ENCODE assay signal across 8 mouse cellular contexts in the genomic region with DNA sequence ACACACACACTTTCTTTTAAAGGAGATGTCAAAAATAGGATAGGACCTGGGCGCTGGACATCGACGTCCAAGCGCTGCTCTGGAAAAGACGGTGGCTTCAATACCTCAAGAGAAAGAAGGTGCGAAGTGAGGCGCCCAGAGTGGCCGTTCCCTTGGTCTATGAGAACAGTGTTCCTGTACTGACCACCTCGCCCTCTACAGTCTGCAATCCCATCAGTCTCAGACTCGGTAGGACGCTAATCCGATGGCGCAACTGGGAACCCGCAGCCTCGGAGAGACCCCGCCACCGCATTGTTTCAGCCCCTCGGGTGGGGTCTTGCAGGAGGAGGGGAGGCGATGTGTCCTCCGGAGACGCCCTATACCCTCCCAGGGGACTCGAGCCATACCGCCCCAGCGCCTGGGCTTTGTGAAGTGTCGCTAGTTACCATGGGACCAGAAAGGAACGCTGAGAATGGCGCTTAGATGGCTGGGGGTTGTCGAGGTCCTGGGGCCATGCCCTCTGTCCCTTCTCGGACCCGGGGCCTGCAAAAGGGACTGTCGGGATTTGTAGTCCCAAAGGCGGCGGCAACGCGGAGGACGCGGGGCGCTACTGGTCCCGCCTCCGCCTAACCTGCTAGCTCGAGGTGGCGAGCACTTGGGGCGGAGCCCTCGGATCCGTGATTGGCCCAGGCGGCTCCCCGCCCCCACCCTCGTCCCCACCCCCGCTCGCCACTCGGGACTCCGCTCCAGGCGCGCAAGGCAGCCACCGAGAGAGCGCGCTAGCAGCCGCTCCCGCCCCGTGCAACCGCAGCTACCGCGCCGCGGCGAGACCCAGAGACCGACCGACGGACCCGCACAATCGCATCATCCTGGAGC. TPM values are rescaled to one million over a fixed set of nuclear protein-coding genes. Genes with fewer than 3 reads are reported as not detected.
DNase-seq lines count a peak whose midpoint lies in the region; ATAC-seq and TF ChIP-seq lines count a peak whose summit lies in the region.

A gene (plus strand): TSS at position 418 of the 855 bp plus-strand sequence.

- TF ChIP-seq EP300 in heart, adult 2 months (IDR thresholded peaks at IDR 0.05; ENCODE audit: insufficient read depth, low read depth, low read length) = no peak

- no peaks in the 10 kb centered on the region for H3K36me3 ChIP-seq in embryonic facial prominence, embryonic 14.5 days (ENCODE audit: control insufficient read depth, insufficient read depth, low read length)
- H3K36me3 ChIP-seq in heart, adult 2 months (ENCODE audit: control insufficient read depth, insufficient read depth, low read length) = no peaks in the 10 kb centered on the region
- no peaks in the 10 kb centered on the region for H3K36me3 ChIP-seq in kidney, adult 2 months (ENCODE audit: control insufficient read depth, insufficient read depth, low read length)
- no peaks in the 10 kb centered on the region for H3K36me3 ChIP-seq in limb, embryonic 11.5 days (ENCODE audit: control insufficient read depth, insufficient read depth, low read length)
- H3K36me3 ChIP-seq in midbrain, embryonic 12.5 days = peaks cover 12% of the 10 kb centered on the region

- WGBS in embryonic facial prominence, embryonic 14.5 days = under 1% methylated on average over 29 of the region's 71 CpGs
- 3% methylated on average over 71 of the region's 71 CpGs for WGBS in heart, adult 2 months
- WGBS in kidney, adult 2 months = 2% methylated on average over 71 of the region's 71 CpGs
- WGBS in limb, embryonic 11.5 days = under 1% methylated on average over 70 of the region's 71 CpGs
- under 1% methylated on average over 69 of the region's 71 CpGs for WGBS in midbrain, embryonic 12.5 days

- ATAC-seq in embryonic facial prominence, embryonic 14.5 days (ENCODE audit: low read depth) = peak; percentile 88
- ATAC-seq in limb, embryonic 11.5 days (ENCODE audit: insufficient number of reproducible peaks, low FRiP score, low TSS enrichment, low read depth) = peak; percentile 86
- ATAC-seq in midbrain, embryonic 12.5 days (ENCODE audit: low FRiP score, low read depth) = peak; percentile 90

- intact Hi-C loops in heart, adult 2 months (cut with DNase I) = loop anchor here (10.0 kb wide), 1 partner anchor 283 kb away; no protein-coding TSS in a partner anchor

- peak within 1 kb of the TSS; percentile 21; the same call in 1 of the 2 replicates for H3K27ac ChIP-seq in embryonic facial prominence, embryonic 14.5 days (replicated peaks; ENCODE audit: low read depth, low read length)
- H3K27ac ChIP-seq in heart, adult 2 months = no peak within 1 kb of the TSS; the same call in 1 of the 2 replicates
- no peak within 1 kb of the TSS for H3K27ac ChIP-seq in kidney, adult 2 months (ENCODE audit: insufficient read depth, low read depth, low read length)
- H3K27ac ChIP-seq in limb, embryonic 11.5 days (replicated peaks; ENCODE audit: low read depth, low read length) = no peak within 1 kb of the TSS
- H3K27ac ChIP-seq in midbrain, embryonic 12.5 days (replicated peaks) = peak within 1 kb of the TSS; percentile 92

- TF ChIP-seq POLR2A in heart, adult 2 months (IDR thresholded peaks at IDR 0.05; ENCODE audit: insufficient read depth, low read depth, low read length) = no peak
- TF ChIP-seq POLR2A in kidney, adult 2 months (IDR thresholded peaks at IDR 0.05; ENCODE audit: low read depth, low read length) = no peak

- H3K79me2 ChIP-seq in heart, adult 2 months (replicated peaks; ENCODE audit: control insufficient read depth, insufficient read depth, low read length) = no peaks in the 10 kb centered on the region

- peak within 1 kb of the TSS; percentile 86 for H3K4me2 ChIP-seq in embryonic facial prominence, embryonic 14.5 days (ENCODE audit: low read depth, low read length)
- peak within 1 kb of the TSS; percentile 70 for H3K4me2 ChIP-seq in limb, embryonic 11.5 days (ENCODE audit: low read depth, severe bottlenecking)
- H3K4me2 ChIP-seq in midbrain, embryonic 12.5 days (replicated peaks) = peak within 1 kb of the TSS; percentile 81

- peak within 1 kb of the TSS; percentile 54 for H3K4me3 ChIP-seq in embryonic facial prominence, embryonic 14.5 days (ENCODE audit: low read depth, low read length)
- H3K4me3 ChIP-seq in heart, adult 2 months = peak within 1 kb of the TSS; percentile 57
- H3K4me3 ChIP-seq in kidney, adult 2 months (ENCODE audit: insufficient read depth, low read depth, low read length) = peak within 1 kb of the TSS; percentile 56
- H3K4me3 ChIP-seq in limb, embryonic 11.5 days (ENCODE audit: low read depth, low read length) = peak within 1 kb of the TSS; percentile 39
- peak within 1 kb of the TSS; percentile 68 for H3K4me3 ChIP-seq in midbrain, embryonic 12.5 days

- H3K9ac ChIP-seq in embryonic facial prominence, embryonic 14.5 days (ENCODE audit: low read depth, low read length) = peak within 1 kb of the TSS; percentile 61
- H3K9ac ChIP-seq in heart, adult 2 months (ENCODE audit: low read depth, low read length) = peak within 1 kb of the TSS; percentile 39
- H3K9ac ChIP-seq in limb, embryonic 11.5 days (ENCODE audit: low read length) = peak within 1 kb of the TSS; percentile 31
- peak within 1 kb of the TSS; percentile 89 for H3K9ac ChIP-seq in midbrain, embryonic 12.5 days (replicated peaks)

- H3K4me1 ChIP-seq in embryonic facial prominence, embryonic 14.5 days (ENCODE audit: control insufficient read depth, insufficient read depth, low read length) = peaks cover 23% of the 10 kb centered on the region; the same call in 1 of the 2 replicates
- H3K4me1 ChIP-seq in heart, adult 2 months (ENCODE audit: control insufficient read depth, insufficient read depth, low read length) = peaks cover 1% of the 10 kb centered on the region; the same call in 1 of the 2 replicates
- H3K4me1 ChIP-seq in kidney, adult 2 months (ENCODE audit: control insufficient read depth, insufficient read depth, low read length) = peaks cover 6% of the 10 kb centered on the region; the same call in 1 of the 2 replicates
- peaks cover 12% of the 10 kb centered on the region for H3K4me1 ChIP-seq in limb, embryonic 11.5 days (ENCODE audit: control insufficient read depth, insufficient read depth, low read length)
- H3K4me1 ChIP-seq in midbrain, embryonic 12.5 days = peaks cover 44% of the 10 kb centered on the region

- peaks cover 50% of the 10 kb centered on the region for H3K27me3 ChIP-seq in embryonic facial prominence, embryonic 14.5 days (replicated peaks; ENCODE audit: control insufficient read depth, insufficient read depth, low read length)
- H3K27me3 ChIP-seq in heart, adult 2 months (ENCODE audit: control insufficient read depth, insufficient read depth, low read length) = peaks cover 17% of the 10 kb centered on the region
- peaks cover 2% of the 10 kb centered on the region; the same call in 1 of the 2 replicates for H3K27me3 ChIP-seq in kidney, adult 2 months (replicated peaks; ENCODE audit: control insufficient read depth, insufficient read depth, low read length)
- peaks cover 25% of the 10 kb centered on the region for H3K27me3 ChIP-seq in limb, embryonic 11.5 days (ENCODE audit: control insufficient read depth, insufficient read depth, low read length)
- peaks cover 12% of the 10 kb centered on the region for H3K27me3 ChIP-seq in midbrain, embryonic 12.5 days

- H3K9me3 ChIP-seq in embryonic facial prominence, embryonic 14.5 days (ENCODE audit: control insufficient read depth, low read length) = no peaks in the 10 kb centered on the region
- H3K9me3 ChIP-seq in limb, embryonic 11.5 days (ENCODE audit: control insufficient read depth, low read length) = no peaks in the 10 kb centered on the region
- no peaks in the 10 kb centered on the region for H3K9me3 ChIP-seq in midbrain, embryonic 12.5 days

- peak; percentile 24; the same call in 1 of the 2 replicates for TF ChIP-seq CTCF in heart, adult 2 months (IDR thresholded peaks at IDR 0.05)
- TF ChIP-seq CTCF in kidney, adult 2 months (conservative IDR thresholded peaks at IDR 0.05; ENCODE audit: insufficient read depth, insufficient read length, low read depth, low read length) = no peak

- peak; percentile 43 to 49 for DNase-seq in spleen, adult 18-20 months
- DNase-seq in spleen, adult 12 weeks (ENCODE audit: low spot score) = no peak
- peak; percentile 92 for DNase-seq in embryonic facial prominence, embryonic 14.5 days (ENCODE audit: low spot score)
- DNase-seq in heart, adult 2 months = peak; percentile 78 to 83
- DNase-seq in kidney, adult 2 months = peak; percentile 92
- DNase-seq in limb, embryonic 11.5 days (ENCODE audit: low spot score) = peak; percentile 85
- peak; percentile 68 for DNase-seq in skeletal muscle tissue, adult 2 months (ENCODE audit: low read depth, low spot score)

RNA-seq across cellular contexts. Expression of the gene that starts here (rescaled TPM):
- 17.0 and 17.5 TPM in 2 replicates for polyA plus RNA-seq in embryonic facial prominence, embryonic 14.5 days (2014; fragmentation: Nextera tagmentation; extraction: Ambion mirVana)
- total RNA-seq in heart, adult 2 months (2021) = 1 to 10 TPM in 1 of 2 experiments, under 1 TPM in 1; 0.61 to 1.3 TPM
- 0.82 and 1.1 TPM in 2 replicates for polyA plus RNA-seq in heart, adult 2 months (2012; rRNA removed)
- 0.54 and 0.58 TPM in 2 replicates for polyA plus RNA-seq in kidney, adult 2 months (2012; rRNA removed)
- 3.9 and 5.4 TPM in 2 replicates for polyA plus RNA-seq in limb, embryonic 11.5 days (2014; fragmentation: Nextera tagmentation; extraction: Ambion mirVana)
- 136 and 153 TPM in 2 replicates for polyA plus RNA-seq in midbrain, embryonic 12.5 days (2016; fragmentation: Nextera tagmentation; extraction: Ambion mirVana)

Comparison
In these comparisons a context has a peak if more than half of its experiments do, and no peak if none do; other contexts are left out.
1. Peak in DNase-seq and H3K4me3 ChIP-seq in kidney, adult 2 months; RNA of the gene not detected or under 1 TPM.
2. H3K27ac ChIP-seq: peak in embryonic facial prominence, embryonic 14.5 days (single experiment) and midbrain, embryonic 12.5 days (single experiment); none in heart, adult 2 months (single experiment), kidney, adult 2 months (single experiment) and limb, embryonic 11.5 days (single experiment).
3. H3K9ac ChIP-seq: peak in every context shown above with its lines; median percentile 89 in midbrain, embryonic 12.5 days; 61 in embryonic facial prominence, embryonic 14.5 days; 39 in heart, adult 2 months; 31 in limb, embryonic 11.5 days.
4. Peak in every context shown above with its lines, with median percentiles within 50 percentile points of each other: ATAC-seq, H3K4me2 ChIP-seq and H3K4me3 ChIP-seq.